Mouse (Mus musculus): ENCODE data around the gene Cep95. TPM values are rescaled to one million over a fixed set of nuclear protein-coding genes. Genes with fewer than 3 reads are reported as not detected.
A peak's percentile ranks its signal among the peaks of the same experiment; 100 is the strongest.

Cep95 gene
- polyA plus RNA-seq, 1 experiment from 2014 or later = 22.5 TPM

DNA sequence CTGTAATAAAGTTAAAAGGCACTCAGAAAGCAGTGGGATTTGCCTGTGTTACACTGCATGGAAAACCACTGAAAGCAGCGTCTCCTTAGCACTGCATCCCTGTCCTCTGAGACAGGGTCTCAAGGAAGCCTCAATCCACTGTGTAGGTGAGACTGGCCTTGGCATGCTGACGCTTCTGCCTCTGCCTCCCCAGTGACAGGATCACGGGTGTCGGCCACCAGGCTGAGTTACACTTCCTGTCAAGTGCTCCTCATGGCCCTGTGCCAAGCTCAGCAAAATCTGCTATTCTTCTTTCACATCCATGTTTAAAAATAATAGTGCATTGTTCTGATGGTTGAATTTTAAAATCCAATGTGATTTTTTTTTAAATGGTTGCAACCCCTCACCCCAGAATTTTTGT is 31.9 kb downstream of the Cep95 start:
- H3K36me3 ChIP-seq (ENCODE audit: control insufficient read depth, insufficient read depth, low read length) = peaks cover 13% of the 10 kb centered on the region; the same call in 1 of the 2 replicates
- ATAC-seq (ENCODE audit: low FRiP score) = no peak
- WGBS = 82% methylated on average over 4 of the region's 4 CpGs

DNA sequence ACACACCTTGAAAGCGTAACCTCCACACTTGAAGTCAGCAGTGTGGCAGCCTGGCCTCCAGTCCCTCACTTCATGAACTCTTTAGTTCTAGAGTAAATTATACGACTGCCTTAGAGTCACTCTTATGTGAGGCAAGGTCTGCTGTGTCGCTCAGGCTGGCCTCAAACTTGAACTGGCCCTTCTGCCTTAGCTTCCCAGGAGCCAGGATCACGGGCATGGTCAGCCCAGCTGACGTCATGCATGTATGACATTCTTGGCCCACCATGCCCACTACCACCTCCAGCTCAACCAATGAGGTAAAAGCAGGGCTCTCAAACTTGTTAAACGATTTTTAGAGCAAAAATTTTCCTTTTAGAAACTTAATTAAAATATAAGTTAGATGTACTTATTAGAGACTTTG is 32.3 kb downstream of the Cep95 start:
- DNase-seq (ENCODE audit: low spot score) (no peak), ATAC-seq (ENCODE audit: low FRiP score) (no peak)
- Histone ChIP-seq H3K27me3 (ENCODE audit: control insufficient read depth, insufficient read depth, low read length) (no peaks in the 10 kb centered on the region), H3K4me3 (ENCODE audit: low read depth, low read length) (no peak overlapping the region), H3K9ac (ENCODE audit: low read depth, low read length) (no peak overlapping the region), H3K4me1 (replicated peaks; ENCODE audit: control insufficient read depth, insufficient read depth, low read length) (no peaks in the 10 kb centered on the region), H3K9me3 (ENCODE audit: control insufficient read depth, low read length) (no peaks in the 10 kb centered on the region), H3K27ac (ENCODE audit: low read depth, low read length) (no peak overlapping the region), H3K36me3 (ENCODE audit: control insufficient read depth, insufficient read depth, low read length) (peaks cover 13% of the 10 kb centered on the region; the same call in 1 of the 2 replicates), H3K4me2 (replicated peaks; ENCODE audit: low read depth, low read length) (no peak overlapping the region)
- WGBS = 92% methylated on average over 6 of the region's 6 CpGs

More for the DNA sequence above, 31.9 kb downstream of the Cep95 start:
- no peak overlapping the region for H3K4me3 ChIP-seq (ENCODE audit: low read depth, low read length)
- no peak overlapping the region for H3K4me2 ChIP-seq (replicated peaks; ENCODE audit: low read depth, low read length)
- H3K9ac ChIP-seq (ENCODE audit: low read depth, low read length) = no peak overlapping the region
- H3K27me3 ChIP-seq (ENCODE audit: control insufficient read depth, insufficient read depth, low read length) = no peaks in the 10 kb centered on the region
- H3K27ac ChIP-seq (ENCODE audit: low read depth, low read length) = no peak overlapping the region
- H3K4me1 ChIP-seq (replicated peaks; ENCODE audit: control insufficient read depth, insufficient read depth, low read length) = no peaks in the 10 kb centered on the region
- no peak for DNase-seq (ENCODE audit: low spot score)
- no peaks in the 10 kb centered on the region for H3K9me3 ChIP-seq (ENCODE audit: control insufficient read depth, low read length)

DNA sequence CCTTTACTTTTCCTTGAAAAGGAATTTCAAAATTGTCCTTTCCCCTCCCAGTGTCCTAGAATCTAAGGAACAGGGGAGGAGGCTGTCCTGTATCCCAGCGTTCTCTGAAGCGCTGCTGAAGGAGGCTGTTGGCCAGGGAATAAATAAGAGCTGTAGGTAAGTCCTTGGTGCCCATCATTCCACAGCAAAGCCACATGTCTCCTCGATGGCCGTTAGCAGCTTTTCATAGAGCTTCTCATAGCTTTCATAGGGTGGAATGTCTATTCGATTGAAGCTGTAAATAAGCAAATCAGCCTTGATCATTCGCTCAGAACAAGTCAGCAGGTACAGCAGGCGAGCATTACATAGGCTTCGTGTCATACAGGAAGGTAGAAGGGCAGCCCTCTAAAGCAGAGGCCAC is 33.4 kb downstream of the Cep95 start:
- ATAC-seq (ENCODE audit: low FRiP score) = no peak
- no peaks in the 10 kb centered on the region for H3K9me3 ChIP-seq (ENCODE audit: control insufficient read depth, low read length)
- H3K4me1 ChIP-seq (replicated peaks; ENCODE audit: control insufficient read depth, insufficient read depth, low read length) = no peaks in the 10 kb centered on the region
- H3K4me3 ChIP-seq (ENCODE audit: low read depth, low read length) = no peak overlapping the region
- DNase-seq (ENCODE audit: low spot score) = no peak
- no peaks in the 10 kb centered on the region for H3K27me3 ChIP-seq (ENCODE audit: control insufficient read depth, insufficient read depth, low read length)
- H3K9ac ChIP-seq (ENCODE audit: low read depth, low read length) = no peak overlapping the region
- WGBS = 94% methylated on average over 8 of the region's 8 CpGs
- no peak overlapping the region for H3K27ac ChIP-seq (ENCODE audit: low read depth, low read length)
- H3K36me3 ChIP-seq (ENCODE audit: control insufficient read depth, insufficient read depth, low read length) = peaks cover 13% of the 10 kb centered on the region; the same call in 1 of the 2 replicates
- H3K4me2 ChIP-seq (replicated peaks; ENCODE audit: low read depth, low read length) = no peak overlapping the region

DNA sequence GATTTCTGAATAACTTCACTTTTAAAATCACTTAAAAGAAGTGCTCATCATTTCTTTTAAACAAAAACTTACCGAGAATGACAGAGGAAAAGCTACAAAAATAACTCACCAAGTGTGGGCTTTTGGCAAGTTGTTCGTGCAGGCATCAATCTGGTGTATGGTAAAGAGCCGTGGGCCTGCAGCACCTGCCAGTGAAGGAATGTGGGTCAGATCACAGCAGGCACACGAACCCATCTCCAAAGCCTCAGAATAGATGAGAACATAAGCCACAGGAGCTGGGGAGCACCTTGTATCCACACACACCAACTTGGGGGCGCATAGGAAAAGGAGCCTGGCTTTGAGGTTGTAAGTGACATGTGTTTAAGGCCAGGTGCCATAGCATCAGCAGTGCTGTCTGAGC is 33.9 kb downstream of the Cep95 start:
- H3K4me2 ChIP-seq (replicated peaks; ENCODE audit: low read depth, low read length) = no peak overlapping the region
- H3K27ac ChIP-seq (ENCODE audit: low read depth, low read length) = no peak overlapping the region
- no peak overlapping the region for H3K4me3 ChIP-seq (ENCODE audit: low read depth, low read length)
- no peaks in the 10 kb centered on the region for H3K27me3 ChIP-seq (ENCODE audit: control insufficient read depth, insufficient read depth, low read length)
- no peak for ATAC-seq (ENCODE audit: low FRiP score)
- H3K36me3 ChIP-seq (ENCODE audit: control insufficient read depth, insufficient read depth, low read length) = peaks cover 13% of the 10 kb centered on the region; the same call in 1 of the 2 replicates
- H3K9me3 ChIP-seq (ENCODE audit: control insufficient read depth, low read length) = no peaks in the 10 kb centered on the region
- no peaks in the 10 kb centered on the region for H3K4me1 ChIP-seq (replicated peaks; ENCODE audit: control insufficient read depth, insufficient read depth, low read length)
- WGBS = 87% methylated on average over 5 of the region's 5 CpGs
- no peak for DNase-seq (ENCODE audit: low spot score)
- no peak overlapping the region for H3K9ac ChIP-seq (ENCODE audit: low read depth, low read length)

DNA sequence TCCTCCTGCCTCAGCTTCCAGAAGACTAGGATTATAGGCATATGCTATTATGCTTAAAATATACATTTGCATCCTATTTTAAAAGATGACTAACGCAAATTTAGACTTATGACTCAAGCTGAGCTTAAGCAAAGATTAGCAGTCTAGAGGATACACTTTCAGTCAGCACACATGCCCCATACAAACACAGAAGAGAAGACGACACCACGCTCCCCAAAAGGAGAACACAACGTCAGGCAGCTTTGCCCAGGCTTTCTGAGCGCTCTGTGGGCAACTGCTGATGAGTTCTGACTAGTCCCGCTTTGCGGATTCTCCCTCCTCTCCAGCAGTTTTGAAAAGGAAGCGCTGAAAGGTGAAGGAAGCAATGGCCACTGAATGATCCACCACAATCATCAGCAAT is 34.7 kb downstream of the Cep95 start:
- DNase-seq (ENCODE audit: low spot score) = no peak
- no peaks in the 10 kb centered on the region for H3K4me1 ChIP-seq (replicated peaks; ENCODE audit: control insufficient read depth, insufficient read depth, low read length)
- H3K4me3 ChIP-seq (ENCODE audit: low read depth, low read length) = no peak overlapping the region
- H3K27me3 ChIP-seq (ENCODE audit: control insufficient read depth, insufficient read depth, low read length) = no peaks in the 10 kb centered on the region
- H3K9me3 ChIP-seq (ENCODE audit: control insufficient read depth, low read length) = no peaks in the 10 kb centered on the region
- H3K4me2 ChIP-seq (replicated peaks; ENCODE audit: low read depth, low read length) = no peak overlapping the region
- no peak for ATAC-seq (ENCODE audit: low FRiP score)
- WGBS = 94% methylated on average over 8 of the region's 8 CpGs
- H3K36me3 ChIP-seq (ENCODE audit: control insufficient read depth, insufficient read depth, low read length) = peaks cover 13% of the 10 kb centered on the region; the same call in 1 of the 2 replicates
- H3K27ac ChIP-seq (ENCODE audit: low read depth, low read length) = no peak overlapping the region
- H3K9ac ChIP-seq (ENCODE audit: low read depth, low read length) = no peak overlapping the region

DNA sequence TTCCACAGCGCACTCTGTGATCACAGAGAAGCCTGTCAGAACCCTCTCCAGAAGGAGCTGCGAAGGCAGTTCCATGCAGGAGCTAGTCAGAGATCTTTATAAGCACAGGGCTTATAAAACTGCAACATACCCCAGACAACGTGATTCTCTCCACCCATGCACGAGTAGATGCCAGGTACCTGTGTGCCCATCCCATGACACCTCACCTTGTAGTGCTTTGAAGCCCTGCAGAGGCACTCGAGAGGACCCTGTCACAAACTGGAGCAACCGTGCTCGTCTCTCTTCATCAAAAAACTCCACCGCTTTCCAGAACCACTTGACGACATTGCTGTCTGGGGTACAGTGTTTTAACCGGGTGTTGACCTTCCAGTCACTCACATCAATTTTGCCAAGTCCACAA is 35.4 kb downstream of the Cep95 start:
- Histone ChIP-seq H3K4me3 (ENCODE audit: low read depth, low read length) (no peak overlapping the region), H3K4me2 (replicated peaks; ENCODE audit: low read depth, low read length) (no peak overlapping the region), H3K4me1 (replicated peaks; ENCODE audit: control insufficient read depth, insufficient read depth, low read length) (no peaks in the 10 kb centered on the region), H3K36me3 (ENCODE audit: control insufficient read depth, insufficient read depth, low read length) (peaks cover 11% of the 10 kb centered on the region; the same call in 1 of the 2 replicates), H3K9me3 (ENCODE audit: control insufficient read depth, low read length) (no peaks in the 10 kb centered on the region), H3K27ac (ENCODE audit: low read depth, low read length) (no peak overlapping the region), H3K27me3 (ENCODE audit: control insufficient read depth, insufficient read depth, low read length) (no peaks in the 10 kb centered on the region), H3K9ac (ENCODE audit: low read depth, low read length) (no peak overlapping the region)
- ATAC-seq (ENCODE audit: low FRiP score) (no peak), DNase-seq (ENCODE audit: low spot score) (no peak)
- 93% methylated on average over 10 of the region's 10 CpGs for WGBS

DNA sequence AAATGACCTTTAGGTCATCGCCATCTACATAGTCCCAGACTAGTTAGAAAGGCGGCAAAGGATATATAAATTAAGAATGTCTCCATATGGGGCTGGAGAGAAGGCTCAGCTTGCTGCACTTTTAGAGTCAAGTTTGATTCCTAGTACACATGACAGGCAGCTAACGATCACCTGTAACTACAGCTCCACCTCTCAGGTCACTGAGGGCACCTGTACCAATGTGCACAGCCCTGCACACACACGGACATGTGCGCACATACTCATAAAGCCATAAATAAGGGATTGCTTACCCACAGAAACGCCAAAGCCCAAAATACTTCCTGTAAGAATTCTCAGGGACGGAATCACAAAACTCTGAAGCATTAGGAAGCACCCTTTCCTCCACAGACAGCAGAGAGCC is 39.0 kb downstream of the Cep95 start:
- Histone ChIP-seq H3K9me3 (ENCODE audit: control insufficient read depth, low read length) (no peaks in the 10 kb centered on the region), H3K9ac (ENCODE audit: low read depth, low read length) (no peak overlapping the region), H3K4me2 (replicated peaks; ENCODE audit: low read depth, low read length) (no peak overlapping the region), H3K27me3 (ENCODE audit: control insufficient read depth, insufficient read depth, low read length) (no peaks in the 10 kb centered on the region), H3K27ac (ENCODE audit: low read depth, low read length) (no peak overlapping the region), H3K36me3 (ENCODE audit: control insufficient read depth, insufficient read depth, low read length) (peaks cover 9% of the 10 kb centered on the region), H3K4me1 (replicated peaks; ENCODE audit: control insufficient read depth, insufficient read depth, low read length) (no peaks in the 10 kb centered on the region), H3K4me3 (ENCODE audit: low read depth, low read length) (no peak overlapping the region)
- DNase-seq (ENCODE audit: low spot score) (no peak), ATAC-seq (ENCODE audit: low FRiP score) (no peak)
- WGBS = 95% methylated on average over 7 of the region's 7 CpGs

DNA sequence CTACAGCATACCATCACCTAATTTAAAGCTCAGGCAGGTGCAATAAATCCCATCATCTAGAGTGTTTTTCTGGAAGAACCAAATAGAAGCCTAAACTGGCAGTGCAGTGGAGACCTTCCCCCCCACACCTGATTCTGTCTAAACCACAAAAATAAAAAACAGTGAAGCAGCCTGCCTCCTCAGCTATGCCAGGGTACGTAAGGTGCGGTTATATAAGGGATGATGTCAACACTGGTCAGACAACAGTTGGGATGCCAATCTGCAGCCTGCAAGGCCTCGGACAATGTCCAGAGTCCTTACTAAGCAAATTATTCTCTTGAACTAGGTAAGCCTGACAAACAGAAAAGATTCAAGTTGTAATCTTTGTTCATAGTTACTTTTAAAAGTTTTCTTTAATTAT is 53.0 kb downstream of the Cep95 start:
- no peaks in the 10 kb centered on the region for H3K4me1 ChIP-seq (replicated peaks; ENCODE audit: control insufficient read depth, insufficient read depth, low read length)
- H3K4me3 ChIP-seq (ENCODE audit: low read depth, low read length) = no peak overlapping the region
- no peak overlapping the region for H3K4me2 ChIP-seq (replicated peaks; ENCODE audit: low read depth, low read length)
- H3K36me3 ChIP-seq (ENCODE audit: control insufficient read depth, insufficient read depth, low read length) = no peaks in the 10 kb centered on the region
- ATAC-seq (ENCODE audit: low FRiP score) (no peak), DNase-seq (ENCODE audit: low spot score) (no peak)
- H3K9me3 ChIP-seq (ENCODE audit: control insufficient read depth, low read length) = no peaks in the 10 kb centered on the region
- no peak overlapping the region for H3K27ac ChIP-seq (ENCODE audit: low read depth, low read length)
- no peak overlapping the region for H3K9ac ChIP-seq (ENCODE audit: low read depth, low read length)
- no peaks in the 10 kb centered on the region for H3K27me3 ChIP-seq (ENCODE audit: control insufficient read depth, insufficient read depth, low read length)
- 85% methylated on average over 3 of the region's 3 CpGs for WGBS

DNA sequence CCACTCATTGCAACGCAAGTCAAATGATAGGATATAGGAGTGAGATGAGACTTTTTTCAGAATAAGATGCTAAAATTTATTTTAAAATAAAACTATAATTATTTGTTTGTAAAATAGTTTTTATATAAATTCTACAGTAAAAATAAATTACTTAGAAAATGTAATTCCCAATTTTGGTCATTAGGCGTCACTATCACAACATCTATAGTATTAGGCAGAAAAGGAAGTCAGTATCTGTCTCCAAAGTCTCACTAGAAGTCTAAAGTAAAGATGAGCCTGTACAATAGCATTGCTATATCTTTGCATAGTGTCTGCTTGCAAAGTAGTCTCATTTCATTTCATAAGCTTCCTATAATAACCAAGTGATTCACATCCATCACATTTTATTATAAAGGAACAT is 62.4 kb downstream of the Cep95 start:
- Histone ChIP-seq H3K4me2 (replicated peaks; ENCODE audit: low read depth, low read length) (no peak overlapping the region), H3K4me3 (ENCODE audit: low read depth, low read length) (no peak overlapping the region), H3K36me3 (ENCODE audit: control insufficient read depth, insufficient read depth, low read length) (0 out of 2 replicates have a peak, but pooled peaks cover 2% of the 10 kb centered on the region), H3K9ac (ENCODE audit: low read depth, low read length) (no peak overlapping the region), H3K4me1 (replicated peaks; ENCODE audit: control insufficient read depth, insufficient read depth, low read length) (no peaks in the 10 kb centered on the region), H3K27ac (ENCODE audit: low read depth, low read length) (no peak overlapping the region), H3K9me3 (ENCODE audit: control insufficient read depth, low read length) (no peaks in the 10 kb centered on the region), H3K27me3 (ENCODE audit: control insufficient read depth, insufficient read depth, low read length) (no peaks in the 10 kb centered on the region)
- ATAC-seq (ENCODE audit: low FRiP score) = no peak
- peak; percentile 6 for DNase-seq (ENCODE audit: low spot score)
- WGBS = 68% methylated on average over 2 of the region's 2 CpGs

Measured in hindbrain, embryonic 11.5 days (tissue).